Mouse (Mus musculus) bone marrow, adult 2 months (tissue): ENCODE measurements at regions not wholly inside any gene's neighbourhood (a gene's known extent, or its start where the extent isn't known, plus 50 kb on each side); places are given as distances from the start of the nearest gene placed in this dataset.

Experiments used
- CTCF ChIP-seq: fragments of 200-500 bp; IDR thresholded peaks from 2 replicates; pipeline ENCODE4 v1.5.1; 2011; ENCODE audit warnings: low read length, control low read depth; ENCODE audit not compliant: control insufficient read depth, insufficient read depth
- POLR2A ChIP-seq: fragments of 200-500 bp; IDR thresholded peaks from 2 replicates; pipeline ENCODE4 v1.6.1; 2011; ENCODE audit warnings: low read depth, mild to moderate bottlenecking, control low read depth, low read length, borderline replicate concordance; ENCODE audit not compliant: control insufficient read depth

DNA sequence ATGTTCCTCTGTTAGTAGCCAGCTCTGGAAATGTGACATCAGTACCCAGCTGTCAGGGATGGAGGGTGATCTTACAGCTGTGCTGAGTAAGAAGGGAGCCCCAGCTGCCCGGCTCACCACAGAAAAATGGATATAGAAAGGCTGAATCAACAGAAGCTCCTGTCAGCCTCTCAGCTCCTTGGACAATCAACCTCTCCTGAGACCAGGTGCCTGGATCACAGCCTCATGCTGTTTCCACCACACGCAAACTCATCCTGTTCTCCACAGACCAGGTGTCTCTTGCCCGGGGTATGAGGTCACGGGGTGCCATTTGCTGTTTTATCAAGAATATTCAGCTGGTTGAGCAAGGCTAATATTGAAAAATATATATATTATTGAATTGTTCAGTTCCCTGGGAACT, 275.3 kb downstream of the Cd47 start:
- TF ChIP-seq CTCF: no peak
- no peak for TF ChIP-seq POLR2A
